Mouse (Mus musculus) frontal cortex, postnatal 14 days (tissue): ENCODE data around the gene Ror1.

Experiments
- DNase-seq, 2 experiments: peaks; one replicate each; pipeline ENCODE4 v3.0.0; 2022; ENCODE audit warnings: low spot score in 2 of 2

Ror1 gene

DNA sequence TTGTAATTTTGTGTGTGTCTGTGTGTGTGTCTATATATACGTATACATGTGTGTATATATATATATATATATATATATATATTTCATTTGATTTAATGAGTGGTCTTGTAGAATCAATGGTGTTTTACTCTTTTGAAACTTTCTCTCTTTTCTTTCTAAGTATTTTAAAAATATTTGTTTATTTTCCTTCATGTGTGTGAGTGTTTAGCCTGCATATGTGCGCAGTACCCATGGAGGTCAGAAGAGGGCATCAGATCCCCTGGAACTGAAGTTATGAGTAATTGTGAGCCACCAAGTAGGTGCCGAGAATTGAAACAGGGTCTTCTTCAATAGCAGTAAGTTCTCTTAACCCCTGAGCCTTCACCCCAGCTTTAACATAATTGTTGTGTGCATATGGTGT lies 20.8 kb downstream of the Ror1 start:
- DNase-seq = no peak

DNA sequence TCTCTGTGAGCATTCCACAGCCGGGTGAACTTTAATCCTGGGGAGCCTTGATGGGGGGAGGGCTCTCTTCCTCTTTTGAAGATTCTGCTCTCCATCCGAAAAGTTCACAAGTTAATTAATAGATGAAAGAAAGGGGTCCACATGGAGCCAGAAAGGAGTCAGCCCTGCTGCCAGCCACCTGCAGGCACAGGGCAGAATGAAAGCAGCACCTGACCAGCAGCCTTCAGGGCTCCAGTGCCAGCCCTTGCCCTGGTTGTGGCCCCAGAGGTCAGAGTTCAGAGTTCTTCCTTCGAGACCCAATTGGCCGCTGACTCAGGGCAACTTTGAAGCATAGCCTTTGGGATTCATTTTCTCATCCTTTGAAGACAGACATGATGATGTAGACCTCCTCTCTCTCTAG lies 23.1 kb downstream of the Ror1 start:
- DNase-seq = no peak

DNA sequence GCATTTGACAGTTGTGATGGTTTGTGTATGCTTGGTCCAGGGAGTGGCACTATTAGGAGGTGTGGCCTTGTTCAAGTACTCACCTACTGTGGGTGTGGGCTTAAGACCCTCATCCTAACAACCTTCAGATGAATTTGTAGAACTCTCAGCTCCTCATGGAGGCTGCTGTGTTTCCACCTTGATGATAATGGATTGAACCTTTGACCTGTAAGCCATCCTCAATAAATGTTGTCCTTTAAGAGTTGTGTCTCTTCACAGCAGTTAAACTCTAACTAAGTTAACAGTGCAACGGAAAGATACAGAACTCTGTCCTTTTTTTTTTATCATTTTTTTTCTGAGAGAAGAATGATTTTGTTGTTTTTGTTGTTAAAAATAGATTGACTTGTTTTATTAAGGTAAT lies 23.8 kb downstream of the Ror1 start:
- DNase-seq = no peak

DNA sequence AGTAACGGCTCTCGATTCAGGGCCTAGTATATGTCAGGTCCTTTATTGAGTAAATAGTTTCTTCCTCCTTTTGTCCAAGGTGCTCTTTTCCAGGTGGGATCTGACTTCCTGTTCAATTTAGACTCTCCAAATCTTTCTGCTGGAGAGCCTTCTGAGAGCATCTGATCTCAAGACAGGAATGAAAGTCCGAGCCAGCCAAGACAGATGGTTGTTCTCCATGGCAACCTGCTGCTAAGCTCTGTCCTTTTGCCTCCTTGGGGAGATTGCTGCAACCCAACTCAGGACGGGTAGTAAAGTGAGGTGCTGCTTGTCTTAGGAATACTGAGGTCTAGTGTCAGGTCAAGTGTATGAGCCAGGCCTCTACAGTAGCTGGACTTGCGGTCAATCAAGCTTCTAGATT lies 25.0 kb downstream of the Ror1 start:
- no peak for DNase-seq

DNA sequence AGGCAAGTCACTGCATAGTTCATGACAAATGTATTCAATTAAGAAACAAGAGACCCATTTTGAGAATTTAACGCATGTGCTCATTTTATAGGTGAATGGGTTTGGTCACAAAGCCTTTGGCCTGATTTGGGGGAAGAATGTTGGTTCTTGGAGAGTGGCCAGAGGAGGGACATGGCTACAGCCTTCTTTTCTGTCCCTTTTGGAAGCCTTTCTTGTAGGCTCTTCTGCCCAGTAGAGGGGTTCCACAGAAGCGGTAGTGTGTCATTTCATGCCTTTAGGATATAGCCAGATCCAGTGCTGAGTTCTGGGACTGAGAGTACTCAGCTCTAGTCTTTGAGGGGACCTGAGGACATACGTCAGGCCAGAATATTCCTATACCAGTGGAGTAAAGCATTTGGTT lies 26.8 kb downstream of the Ror1 start:
- DNase-seq = no peak

DNA sequence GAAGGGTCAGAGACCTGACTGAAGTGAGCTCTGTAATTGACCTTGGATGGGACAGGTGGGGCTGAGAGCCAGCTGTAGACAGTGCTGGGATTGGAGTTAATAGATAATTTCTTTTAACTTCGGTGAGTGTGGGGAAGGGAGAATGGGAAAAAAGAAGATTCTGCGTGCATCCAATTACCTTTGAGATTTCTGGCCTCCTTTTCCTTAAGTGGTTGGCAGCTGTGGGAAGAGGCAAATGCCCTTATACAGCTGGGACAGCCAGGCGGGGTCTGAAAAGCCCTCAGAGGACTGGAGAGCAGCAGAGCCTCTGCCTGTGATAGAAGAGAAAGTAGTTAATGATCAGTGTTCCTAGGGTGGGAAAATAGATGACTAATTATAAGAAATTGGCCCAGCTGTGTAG lies 27.9 kb downstream of the Ror1 start:
- no peak for DNase-seq

DNA sequence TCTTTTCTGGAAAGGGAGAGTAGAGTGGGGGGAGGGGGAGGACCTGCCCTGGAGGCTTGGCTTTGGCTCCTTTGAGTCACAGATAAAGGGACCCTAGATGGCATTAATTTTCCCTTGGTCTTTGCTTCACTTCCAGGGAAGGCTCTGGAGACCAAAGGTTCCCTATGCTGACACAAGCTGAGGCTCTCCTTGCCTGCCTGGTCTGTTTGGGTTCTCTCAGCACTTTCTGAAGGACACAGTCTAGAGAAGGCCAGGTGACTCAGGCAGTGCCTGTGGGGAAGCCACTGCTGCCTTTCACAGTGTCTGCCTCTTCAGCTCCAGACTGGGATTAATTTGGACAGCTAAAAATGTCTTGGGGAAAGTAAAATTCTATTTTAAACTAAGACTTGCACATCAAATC lies 28.5 kb downstream of the Ror1 start:
- DNase-seq = no peak

DNA sequence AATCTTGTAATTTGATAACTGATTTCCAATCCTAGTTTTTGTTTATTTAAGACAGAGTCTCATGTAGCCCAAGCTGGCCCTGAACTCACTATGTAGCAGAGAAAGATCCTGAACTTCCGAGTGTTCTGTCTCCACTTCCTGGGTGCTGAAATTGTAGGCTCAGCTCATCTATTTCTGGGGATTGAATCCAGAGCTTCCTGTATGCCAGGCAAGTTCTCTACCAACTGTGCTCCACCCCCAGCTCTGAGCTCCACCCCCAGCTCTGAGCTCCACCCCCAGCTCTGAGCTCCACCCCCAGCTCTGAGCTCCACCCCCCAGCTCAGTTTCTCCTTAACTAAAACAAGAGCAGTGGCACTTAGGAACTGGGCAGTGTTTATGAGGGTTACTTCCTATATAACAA lies 29.3 kb downstream of the Ror1 start:
- no peak for DNase-seq

DNA sequence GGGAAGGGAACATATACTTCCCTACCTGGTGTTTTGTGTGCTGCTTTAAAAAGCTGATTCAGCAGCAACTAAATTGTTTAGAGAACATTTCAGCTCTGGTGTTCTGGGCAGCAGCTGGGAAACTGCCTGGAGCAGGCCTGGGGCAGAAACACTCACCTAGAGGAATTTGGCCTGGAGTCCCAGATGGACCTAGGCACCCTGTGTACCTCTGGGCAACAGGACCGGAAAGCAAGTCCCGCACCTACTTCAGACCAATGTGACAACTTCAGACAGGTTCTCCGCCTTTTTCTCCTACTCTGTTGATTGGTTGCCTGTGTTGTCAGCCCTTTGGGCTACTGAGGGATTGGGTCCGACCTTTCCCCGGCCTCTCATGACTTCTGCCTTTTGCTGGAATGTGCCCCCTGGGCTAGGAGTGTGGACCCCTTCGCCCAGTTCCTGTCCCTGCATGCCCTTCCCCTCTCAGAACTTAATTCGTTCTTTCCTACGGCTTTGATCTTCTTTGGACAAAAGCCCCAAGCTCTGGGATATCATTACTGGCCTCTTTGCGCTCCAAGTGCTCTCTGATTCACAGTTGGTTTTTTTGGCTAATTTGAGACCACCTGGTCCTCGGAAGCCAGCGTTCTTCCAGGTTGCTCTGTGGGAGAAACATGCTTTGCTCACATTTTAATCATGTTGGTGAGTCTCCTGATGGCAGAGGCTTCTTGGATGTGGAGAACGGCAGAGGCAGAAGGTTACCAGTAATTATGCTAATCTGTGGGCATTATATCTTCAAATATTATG lies 31.1 kb downstream of the Ror1 start:
- no peak for DNase-seq

DNA sequence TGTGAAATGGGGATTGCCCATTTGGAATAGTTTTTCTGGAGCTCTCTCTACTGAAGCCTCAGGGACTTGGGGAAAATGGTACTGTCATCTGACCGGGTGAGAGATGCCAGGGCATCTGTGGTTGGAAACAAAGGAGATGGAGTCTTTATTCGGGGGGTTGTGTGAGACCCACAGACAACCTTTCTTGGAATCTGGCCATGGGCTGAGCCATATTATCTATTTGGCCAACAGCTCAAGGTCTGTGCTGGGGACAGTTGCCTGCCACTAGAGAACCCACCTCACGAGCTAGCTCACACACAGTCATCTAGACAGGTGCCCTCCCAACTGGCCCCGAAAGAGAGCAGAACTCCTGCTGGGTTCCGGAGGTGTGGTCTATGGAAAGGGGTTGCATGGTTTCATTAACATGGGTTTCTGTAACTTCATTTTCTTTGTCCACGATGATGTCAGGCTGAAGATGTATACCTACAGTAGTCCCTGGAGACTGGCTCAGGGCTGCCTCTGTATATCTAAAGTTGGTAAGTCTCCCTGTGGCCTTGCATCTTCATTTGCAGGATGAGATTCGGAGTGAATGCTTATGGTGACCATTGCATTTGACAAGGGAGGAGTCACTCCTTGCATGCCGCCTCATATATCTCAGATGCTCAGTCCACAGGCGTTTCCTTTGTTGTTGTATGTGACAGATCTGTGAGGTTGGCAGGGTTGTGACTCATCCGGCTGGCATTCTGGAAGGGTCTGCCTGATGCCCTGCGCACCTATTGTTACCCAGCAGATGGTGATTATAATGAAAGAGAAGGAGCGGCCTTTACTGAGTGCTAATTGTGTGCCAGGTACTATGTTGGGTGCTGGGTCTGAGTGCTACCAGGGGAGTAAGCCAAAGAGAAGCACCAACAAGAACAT lies 32.7 kb downstream of the Ror1 start:
- DNase-seq = no peak

DNA sequence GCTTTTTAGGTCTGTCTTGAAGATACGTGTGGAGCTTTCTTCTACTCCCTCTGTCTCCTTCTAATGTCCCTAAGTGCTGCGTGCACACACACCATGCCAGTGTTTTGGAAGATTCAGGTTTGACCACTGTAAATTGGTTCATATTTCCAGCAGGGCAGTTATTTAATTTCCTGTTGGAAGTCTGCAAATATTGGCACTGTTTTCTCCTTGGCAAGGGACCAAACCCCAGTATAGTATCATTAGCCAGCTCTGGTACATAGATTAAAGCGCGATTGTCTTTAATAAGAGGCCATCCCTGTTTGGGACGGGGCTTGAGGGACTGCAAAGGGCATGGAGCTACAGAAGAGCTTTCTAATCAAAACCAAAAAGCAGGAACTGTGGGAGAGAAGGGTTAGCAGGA lies 33.6 kb downstream of the Ror1 start:
- DNase-seq = no peak

DNA sequence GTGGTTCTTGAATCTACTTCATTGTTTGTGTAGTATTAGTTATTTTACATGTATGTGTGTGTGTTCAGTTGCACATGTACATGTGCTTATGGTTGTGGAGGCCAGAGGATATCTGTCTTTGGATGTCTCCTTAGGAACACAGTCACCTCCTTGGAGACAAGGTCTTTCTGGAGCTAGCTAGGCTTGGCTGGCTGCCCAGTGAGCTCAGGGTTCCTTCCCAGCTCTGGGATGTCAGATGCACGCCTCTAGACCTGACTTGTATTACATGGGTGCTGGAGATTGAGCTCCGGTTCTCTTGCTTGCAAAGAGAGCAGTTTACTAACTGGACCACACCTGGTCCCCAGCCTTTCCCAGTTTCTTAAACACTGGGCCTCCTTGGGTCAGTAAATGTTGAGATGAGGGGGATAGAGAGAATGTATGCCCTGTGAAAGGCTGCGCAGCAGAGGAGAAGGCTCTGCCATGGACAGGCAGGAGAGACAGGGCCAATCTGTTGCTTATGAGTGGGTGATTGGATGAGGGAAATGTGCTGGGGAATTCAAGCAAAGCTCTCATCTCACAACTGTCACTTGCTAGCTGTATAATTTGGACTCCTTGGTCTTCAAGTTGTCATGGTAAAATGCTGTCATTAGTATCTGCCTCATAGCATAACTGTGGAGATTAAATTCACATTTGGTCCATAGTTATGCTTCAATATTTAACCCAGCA lies 35.3 kb downstream of the Ror1 start:
- no peak for DNase-seq

DNA sequence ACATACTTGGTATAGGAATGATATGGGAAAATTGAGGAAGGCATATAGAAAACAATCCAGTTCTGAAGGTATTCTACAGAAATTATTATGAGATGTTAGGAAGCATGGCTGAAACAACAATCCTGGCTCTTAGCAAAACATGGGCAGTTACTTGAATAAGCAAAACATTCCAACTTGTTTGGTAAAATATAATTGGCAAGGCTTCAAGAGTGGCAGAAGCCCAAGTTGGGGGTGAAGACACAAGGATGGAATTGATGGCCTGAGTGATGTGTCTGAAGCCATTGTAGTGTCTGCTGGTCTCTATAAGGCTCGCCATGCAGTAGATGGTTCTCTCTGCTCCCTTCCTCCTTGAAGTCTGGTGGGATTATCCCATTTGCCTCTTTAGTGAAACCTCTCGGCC lies 35.9 kb downstream of the Ror1 start:
- DNase-seq = no peak

DNA sequence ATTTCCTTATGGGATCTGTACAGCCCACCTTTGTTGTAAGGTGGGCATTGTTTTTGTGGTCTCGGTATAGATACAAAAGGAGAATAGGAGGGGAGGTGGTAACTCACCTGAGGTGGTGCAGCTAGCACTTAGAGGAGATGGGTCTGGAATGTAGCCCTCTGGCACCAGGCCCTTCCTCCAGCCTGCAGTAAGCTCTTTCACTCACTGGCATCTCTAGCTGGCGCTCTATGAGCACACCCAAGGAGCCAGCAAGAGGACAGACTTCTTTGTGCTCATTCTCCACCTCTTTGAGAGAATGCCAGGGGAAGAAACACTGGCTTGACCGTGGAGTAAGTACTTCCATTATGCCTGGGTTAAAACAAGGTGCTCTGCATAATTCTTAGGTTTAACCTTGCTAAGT lies 36.7 kb downstream of the Ror1 start:
- no peak for DNase-seq

DNA sequence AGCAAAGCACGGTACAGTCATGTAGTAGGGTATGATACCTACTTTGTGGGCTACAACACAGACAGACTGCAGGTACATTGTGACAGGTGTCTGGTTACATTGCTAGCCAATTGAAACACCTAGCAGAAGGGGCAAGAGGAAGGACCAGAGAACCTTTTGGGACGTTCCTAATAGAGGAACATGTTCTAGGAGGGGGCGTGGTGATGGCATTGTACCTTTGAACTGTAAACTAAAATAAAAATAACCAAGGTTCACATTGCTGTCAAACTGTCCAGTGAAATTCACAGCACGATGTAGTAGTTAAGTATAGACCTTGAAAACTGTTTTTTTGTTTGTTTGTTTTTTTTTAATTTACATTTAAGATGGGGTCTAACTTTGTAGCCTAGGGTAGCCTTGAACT lies 40.5 kb downstream of the Ror1 start:
- no peak for DNase-seq

DNA sequence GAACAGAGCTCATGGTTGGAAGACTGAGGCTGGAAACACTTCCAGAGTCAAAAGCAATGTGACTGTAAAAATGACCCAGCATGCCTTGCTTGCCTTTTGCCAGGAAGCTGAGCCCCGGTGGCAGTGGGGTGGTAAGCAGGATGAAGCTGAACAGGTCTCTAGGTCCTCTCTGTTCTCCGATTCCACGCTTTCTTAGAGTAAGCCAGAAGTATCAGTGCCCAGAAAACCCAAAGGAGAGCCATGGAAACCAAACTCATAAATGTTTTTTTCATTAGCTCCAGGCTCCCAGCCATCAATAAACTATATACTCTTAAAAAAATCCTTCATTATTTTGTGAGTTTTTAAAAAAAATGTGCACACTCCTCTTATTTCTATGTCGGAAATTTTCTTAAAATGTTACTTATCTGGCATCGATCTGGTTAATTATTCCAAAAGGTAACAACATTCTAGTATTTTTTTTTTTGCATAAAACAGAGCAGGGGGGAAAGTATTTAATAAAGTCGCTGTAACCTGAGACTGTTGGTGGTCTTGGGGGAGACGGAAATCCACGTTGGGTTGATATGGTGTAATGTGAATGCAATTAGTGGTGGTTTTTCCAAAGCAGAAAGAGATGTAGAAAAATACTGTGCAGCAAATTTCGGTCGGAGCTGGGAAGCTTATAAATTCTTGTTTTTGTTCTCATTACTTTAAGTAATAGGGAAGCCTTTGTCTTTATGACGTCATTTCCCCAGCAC lies 41.7 kb downstream of the Ror1 start:
- DNase-seq = no peak

DNA sequence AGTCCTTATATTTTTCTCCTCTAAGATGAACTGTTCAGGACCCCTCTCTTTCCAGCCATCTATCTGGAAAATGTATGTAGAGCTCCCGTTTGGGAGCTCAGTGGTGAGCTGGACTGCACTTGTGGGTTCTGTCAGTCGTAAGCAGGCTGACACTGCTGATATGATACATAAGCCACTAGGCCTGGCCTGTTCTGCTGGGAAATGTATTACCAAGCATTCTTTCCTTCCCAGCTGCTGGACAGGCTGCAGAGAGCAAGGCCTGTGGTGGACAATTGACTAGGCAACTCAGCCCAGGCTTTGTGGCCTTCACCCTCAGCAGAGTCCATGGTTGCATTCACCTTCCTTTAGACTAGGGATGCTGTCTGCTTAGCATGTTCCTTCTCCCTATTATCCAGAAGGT lies 46.0 kb downstream of the Ror1 start:
- DNase-seq = no peak

DNA sequence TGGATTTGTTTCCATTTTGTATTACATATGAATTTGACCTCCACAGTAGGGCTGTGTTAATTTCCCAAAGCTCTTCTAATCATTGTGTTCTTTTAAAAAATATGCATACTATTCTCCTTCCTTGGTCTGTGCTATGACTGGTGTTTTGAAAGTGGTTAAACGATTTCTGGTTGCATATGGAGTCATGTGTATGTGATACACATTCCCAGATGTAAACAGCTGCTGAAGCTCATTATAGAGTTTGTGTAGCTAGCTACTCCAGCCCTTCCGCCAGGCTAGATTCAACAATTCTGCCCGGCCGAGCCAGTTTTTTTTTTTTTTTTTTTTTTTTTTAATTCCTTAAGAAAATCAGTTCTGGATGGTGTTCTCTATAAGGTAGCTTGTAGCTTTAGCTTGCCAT lies 49.2 kb downstream of the Ror1 start:
- no peak for DNase-seq

DNA sequence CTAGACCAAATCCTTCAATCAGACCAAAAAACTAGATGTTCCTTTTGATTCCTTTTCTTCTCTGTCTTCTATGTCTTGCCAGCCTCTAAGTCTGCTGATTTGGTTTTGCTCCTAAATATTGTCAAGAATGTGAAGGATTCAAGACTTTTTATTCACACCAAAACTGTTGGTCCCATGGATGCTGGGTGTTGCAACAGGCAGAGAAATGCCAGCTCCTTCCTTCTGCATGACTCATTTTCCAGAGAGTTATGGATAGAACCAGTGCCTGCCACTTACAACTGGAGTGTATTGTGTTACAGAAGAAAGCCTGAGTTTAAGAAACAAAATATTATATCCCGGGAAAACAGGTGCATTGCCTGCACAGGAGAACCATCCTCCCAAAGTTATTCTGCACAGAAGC lies 55.2 kb downstream of the Ror1 start:
- no peak for DNase-seq

DNA sequence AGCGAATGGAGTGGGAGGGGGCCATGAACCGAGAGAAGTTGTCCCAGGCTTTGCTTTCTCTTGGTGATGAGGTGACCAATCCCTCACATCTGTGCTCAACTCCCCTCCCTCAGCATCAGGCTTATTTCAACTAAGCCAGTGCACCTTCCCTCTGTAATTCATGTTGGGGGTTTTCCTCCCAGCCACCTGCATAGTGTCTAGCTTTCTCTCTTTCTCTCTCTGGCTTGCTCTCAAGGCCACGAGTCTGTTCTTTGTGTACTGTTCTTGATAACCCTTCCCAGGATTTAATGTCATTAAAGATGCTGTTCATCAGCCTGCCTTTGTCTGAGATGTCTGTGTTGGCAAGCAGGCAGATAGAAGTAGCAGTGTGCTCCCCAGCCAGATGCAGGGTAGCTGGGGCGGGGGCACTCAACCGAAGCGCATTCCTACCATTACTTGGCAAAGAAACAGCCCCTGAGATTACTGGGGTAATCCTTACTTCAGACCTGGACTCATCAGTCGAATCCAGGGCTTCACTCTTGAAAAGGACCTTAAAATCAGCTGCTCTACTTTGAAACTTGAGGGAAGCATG lies 59.1 kb downstream of the Ror1 start:
- DNase-seq = no peak

DNA sequence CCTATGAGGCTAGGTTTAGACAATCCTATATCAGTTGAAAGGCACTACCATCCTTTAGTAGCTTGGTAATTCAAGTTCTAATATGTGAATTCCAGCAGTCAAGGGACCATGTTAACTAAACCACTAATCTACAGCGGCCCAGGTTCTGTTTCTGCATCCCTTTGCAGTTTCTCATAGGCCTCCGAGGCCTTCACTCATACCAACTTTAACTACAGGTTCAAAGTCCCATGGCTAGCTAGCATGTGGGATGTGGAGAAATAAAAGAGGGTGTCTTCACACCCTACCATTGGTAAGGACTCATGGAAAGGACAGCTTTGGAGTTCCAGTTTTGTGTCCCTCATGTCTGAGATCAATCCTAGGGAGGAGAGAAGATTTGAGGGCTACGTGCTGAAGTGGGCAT lies 60.1 kb downstream of the Ror1 start:
- no peak for DNase-seq

DNA sequence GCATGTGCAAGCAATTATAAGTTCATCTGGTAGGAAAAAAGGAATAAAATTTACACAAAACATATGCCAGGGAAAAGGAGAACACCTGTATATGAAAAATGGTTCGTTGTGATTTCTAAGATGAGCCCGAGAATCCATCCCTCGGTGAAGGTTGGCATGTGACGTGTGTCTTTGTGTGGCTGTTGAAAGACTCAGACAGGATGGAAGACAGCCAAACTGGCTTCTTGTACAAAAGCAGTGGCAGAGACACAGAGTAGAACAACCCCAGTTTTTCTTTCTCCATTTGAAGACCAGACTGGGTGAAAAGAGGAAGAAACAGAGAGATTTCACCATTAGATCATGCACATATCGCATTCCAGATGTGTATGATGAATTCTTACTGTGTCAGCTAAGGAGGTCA lies 62.8 kb downstream of the Ror1 start:
- no peak for DNase-seq
